Mouse (Mus musculus) ES-Bruce4 (cell line): ENCODE data around the gene Ebf4.

Source experiments
- CTCF ChIP-seq: IDR thresholded peaks from one replicate; pipeline ENCODE4 v1.8.1; 2011; ENCODE audit warnings: low read depth, low read length
- POLR2A ChIP-seq: IDR thresholded peaks from one replicate; pipeline ENCODE4 v1.8.1; 2011; ENCODE audit warnings: low read length; ENCODE audit not compliant: insufficient read depth

DNA sequence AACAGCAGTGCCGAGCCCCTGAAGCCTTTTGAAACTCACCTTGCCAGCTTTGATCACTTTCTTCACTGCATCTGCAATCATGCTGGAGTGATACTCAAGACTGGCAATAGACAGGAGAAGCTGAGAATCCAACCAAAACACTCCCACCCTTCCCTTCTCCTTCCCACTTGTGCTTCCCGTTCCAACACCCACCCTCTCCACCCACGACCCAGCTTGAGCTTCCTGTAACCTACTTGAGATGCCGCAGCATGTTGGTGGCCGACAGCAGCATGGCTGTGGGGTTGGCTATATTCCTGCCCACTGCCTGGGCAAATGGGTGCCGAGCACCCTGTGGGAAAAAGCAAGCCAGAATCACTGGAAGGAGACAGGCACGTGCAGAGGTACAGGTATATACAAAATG lies 14.7 kb upstream of the Ebf4 start:
- no peak for TF ChIP-seq CTCF
- no peak for TF ChIP-seq POLR2A
